Mouse (Mus musculus): ENCODE data around the gene Bmp6. TPM values are rescaled to one million over a fixed set of nuclear protein-coding genes. Genes with fewer than 3 reads are reported as not detected.

Gene Bmp6
- polyA plus RNA-seq, 1 experiment from 2014 or later, result 0.12 TPM

DNA sequence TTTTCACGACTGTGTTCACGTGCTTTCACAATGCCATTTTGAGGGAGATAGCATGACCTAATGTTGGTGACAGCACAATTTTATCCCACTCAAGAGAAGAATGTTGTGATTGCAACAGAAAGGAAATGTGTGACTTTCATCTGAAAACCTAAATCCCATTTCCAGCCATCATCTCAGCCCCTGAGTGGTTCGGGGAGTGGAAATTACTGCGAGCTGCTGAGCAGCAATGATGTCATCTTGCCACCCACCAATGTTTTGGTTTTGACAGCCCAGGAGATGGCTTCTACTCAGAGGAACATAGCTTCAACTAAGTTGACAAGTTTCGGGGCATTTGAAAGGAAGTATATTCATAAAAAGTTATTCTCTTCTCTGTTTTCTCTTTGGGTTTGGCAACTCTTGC lies 202.8 kb downstream of the Bmp6 start:
- Histone ChIP-seq H3K27me3 (ENCODE audit: control insufficient read depth, insufficient read depth, low read depth, low read length) (no peaks in the 10 kb centered on the region), H3K4me2 (ENCODE audit: low read depth, low read length) (no peak overlapping the region), H3K36me3 (ENCODE audit: control insufficient read depth, insufficient read depth) (no peaks in the 10 kb centered on the region), H3K27ac (ENCODE audit: low read length) (no peak overlapping the region), H3K9ac (ENCODE audit: low read depth, low read length) (no peak overlapping the region), H3K4me1 (ENCODE audit: control insufficient read depth, low read depth, low read length) (no peaks in the 10 kb centered on the region), H3K4me3 (ENCODE audit: low read depth, low read length) (no peak overlapping the region), H3K9me3 (replicated peaks; ENCODE audit: control insufficient read depth, low read length) (no peaks in the 10 kb centered on the region)
- 60% methylated on average over 5 of the region's 5 CpGs for WGBS (ENCODE audit: insufficient replicate concordance)
- ATAC-seq (ENCODE audit: low read depth), result no peak

DNA sequence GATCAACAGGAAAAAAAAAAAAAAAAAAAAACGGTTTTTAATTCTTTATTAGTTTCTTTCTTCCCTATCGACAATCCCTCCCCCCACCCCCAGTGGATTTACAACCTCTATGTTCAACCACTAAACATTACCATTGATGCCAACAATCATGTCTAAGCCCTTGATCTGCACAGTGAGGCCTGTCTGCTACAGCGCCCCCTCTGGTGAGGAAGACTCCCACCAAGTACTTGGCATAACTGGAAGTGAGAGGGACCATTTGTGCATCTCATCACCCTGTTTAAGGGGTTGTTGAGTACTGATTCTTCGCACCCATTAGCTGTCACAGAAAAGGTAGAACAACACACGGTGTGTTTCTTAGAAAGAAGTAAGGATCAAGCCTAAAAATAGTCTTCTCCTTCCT lies 203.8 kb downstream of the Bmp6 start:
- no peak overlapping the region for H3K4me3 ChIP-seq (ENCODE audit: low read depth, low read length)
- no peaks in the 10 kb centered on the region for H3K36me3 ChIP-seq (ENCODE audit: control insufficient read depth, insufficient read depth)
- H3K4me2 ChIP-seq (ENCODE audit: low read depth, low read length), result no peak overlapping the region
- no peak overlapping the region for H3K9ac ChIP-seq (ENCODE audit: low read depth, low read length)
- H3K27ac ChIP-seq (ENCODE audit: low read length), result no peak overlapping the region
- no peaks in the 10 kb centered on the region for H3K4me1 ChIP-seq (ENCODE audit: control insufficient read depth, low read depth, low read length)
- no peaks in the 10 kb centered on the region for H3K9me3 ChIP-seq (replicated peaks; ENCODE audit: control insufficient read depth, low read length)
- no peaks in the 10 kb centered on the region for H3K27me3 ChIP-seq (ENCODE audit: control insufficient read depth, insufficient read depth, low read depth, low read length)
- no peak for ATAC-seq (ENCODE audit: low read depth)
- WGBS (ENCODE audit: insufficient replicate concordance), result 49% methylated on average over 5 of the region's 5 CpGs

Other genes with a start within 250 kb of the Bmp6 start
- gene Dsp, start 193.8 kb upstream of the Bmp6 start, polyA plus RNA-seq (2015; fragmentation: Nextera tagmentation; extraction: Ambion mirVana), result 2.1 and 2.2 TPM in 2 replicates
- gene Snrnp48, start 140.2 kb upstream of the Bmp6 start, polyA plus RNA-seq (2015; fragmentation: Nextera tagmentation; extraction: Ambion mirVana), result 10.0 and 10.7 TPM in 2 replicates
- gene Txndc5, start 183.7 kb downstream of the Bmp6 start, polyA plus RNA-seq (2015; fragmentation: Nextera tagmentation; extraction: Ambion mirVana), result 77.9 and 87.3 TPM in 2 replicates